Mouse (Mus musculus) cerebellum, adult (tissue): ENCODE measurements around the gene Il4i1.

ENCODE experiments used
- ATAC-seq: cut with Nextera tagmentation; 2 replicates; pipeline ENCODE4 v1.9.2; 2017; ENCODE audit warnings: mild to moderate bottlenecking, moderate library complexity, mixed read lengths; ENCODE audit not compliant: insufficient number of reproducible peaks, low FRiP score, low TSS enrichment

The Il4i1 gene

GRCm38 (mm10) chr7:44847772-44848171 lies 31.6 kb downstream of the Il4i1 start:
- no peak for ATAC-seq

GRCm38 (mm10) chr7:44848561-44849415 lies 32.6 kb downstream of the Il4i1 start, which contains the start of the genes Akt1s1 and Tbc1d17:
Gene Akt1s1, plus strand, starts transcription at chr7:44848991.
Gene Tbc1d17, minus strand, starts transcription at chr7:44849079.
- peak; percentile 74 for ATAC-seq

GRCm38 (mm10) chr7:44849416-44850111 lies 33.4 kb downstream of the Il4i1 start:
- ATAC-seq: peak; percentile 22; the same call in 1 of the 2 replicates

- no peak for ATAC-seq
Observed at GRCm38 (mm10) chr7:44850146-44850545, 34.0 kb downstream of the Il4i1 start.

GRCm38 (mm10) chr7:44850789-44851624 lies 34.8 kb downstream of the Il4i1 start:
- no peak for ATAC-seq

GRCm38 (mm10) chr7:44851625-44852234 lies 35.5 kb downstream of the Il4i1 start:
- no peak for ATAC-seq

GRCm38 (mm10) chr7:44852259-44853027 lies 36.3 kb downstream of the Il4i1 start:
- no peak for ATAC-seq

- no peak for ATAC-seq
Observed at GRCm38 (mm10) chr7:44853065-44853464, 36.9 kb downstream of the Il4i1 start.

- no peak for ATAC-seq
Observed at GRCm38 (mm10) chr7:44853596-44854355, 37.6 kb downstream of the Il4i1 start.

GRCm38 (mm10) chr7:44854356-44855031 lies 38.3 kb downstream of the Il4i1 start:
- ATAC-seq: peak; percentile 41; the same call in 1 of the 2 replicates

- ATAC-seq: no peak
Observed at GRCm38 (mm10) chr7:44855036-44855435, 38.8 kb downstream of the Il4i1 start.

GRCm38 (mm10) chr7:44856265-44856916 lies 40.2 kb downstream of the Il4i1 start:
- no peak for ATAC-seq

- peak; percentile 6; the same call in 1 of the 2 replicates for ATAC-seq
Observed at GRCm38 (mm10) chr7:44857042-44857552, 40.9 kb downstream of the Il4i1 start, which contains the start of gene Pnkp. Gene Pnkp, plus strand, starts transcription at chr7:44857139.

GRCm38 (mm10) chr7:44857905-44858304 lies 41.7 kb downstream of the Il4i1 start:
- no peak for ATAC-seq

GRCm38 (mm10) chr7:44859896-44860295 lies 43.7 kb downstream of the Il4i1 start:
- no peak for ATAC-seq

- ATAC-seq: no peak
Observed at GRCm38 (mm10) chr7:44860576-44861428, 44.6 kb downstream of the Il4i1 start.
